Mouse (Mus musculus): ENCODE results near the gene Olfr481.

Gene Olfr481

GRCm38 (mm10) chr7:108079555-108079954 lies at the start of gene Olfr481:
Gene Olfr481 (plus strand): TSS chr7:108079855.
- DNase-seq (ENCODE audit: low spot score): no peak

DNA sequence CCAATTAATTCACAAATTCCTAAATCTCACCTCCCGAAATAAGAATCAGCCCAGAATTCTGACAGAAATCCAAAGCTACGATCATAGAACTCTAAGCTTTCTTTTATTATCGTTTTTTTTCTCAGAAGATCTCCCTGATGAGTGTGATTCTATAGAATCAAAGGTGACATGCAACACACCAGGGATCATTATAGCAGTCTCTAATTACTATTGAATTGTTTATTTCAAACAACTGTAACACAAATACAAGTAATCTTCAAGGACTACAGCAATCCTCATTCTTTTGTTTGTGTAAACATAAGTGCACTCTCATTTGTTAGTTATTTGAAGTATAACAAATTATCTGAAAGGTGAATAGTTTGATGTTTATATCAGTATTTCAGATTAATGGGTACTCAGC lies 45.8 kb upstream of the Olfr481 start, which contains the start of gene Olfr478:
Gene Olfr478, minus strand, starts transcription at position 101 of the 400 bp plus-strand sequence.
- DNase-seq (ENCODE audit: low spot score): no peak

DNA sequence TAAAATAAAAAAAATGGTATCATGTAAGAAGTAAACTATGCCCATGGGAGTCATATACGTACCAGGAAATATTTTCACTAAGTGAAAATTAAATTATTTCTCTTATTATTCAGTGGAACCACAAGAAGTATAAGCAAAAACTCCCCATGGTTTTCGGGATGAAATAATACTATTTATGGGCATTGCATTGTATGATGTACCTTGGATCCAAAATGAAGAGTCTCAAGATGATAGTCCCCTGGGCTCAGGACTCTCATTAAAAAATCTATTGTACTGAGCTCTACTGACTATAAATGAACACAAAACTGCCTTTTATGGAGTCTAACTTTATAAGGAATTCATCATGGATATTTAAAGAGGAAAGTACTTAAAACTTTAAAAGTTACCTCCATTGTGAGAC lies 29.3 kb upstream of the Olfr481 start, which contains the start of gene Olfr479:
Gene Olfr479, plus strand, starts transcription at position 301 of the 400 bp plus-strand sequence.
- no peak for DNase-seq (ENCODE audit: low spot score)

GRCm38 (mm10) chr7:108067246-108067645 lies 12.4 kb upstream of the Olfr481 start, which contains the start of gene Olfr480:
Gene Olfr480 (minus strand): TSS chr7:108067346.
- DNase-seq (ENCODE audit: low spot score): no peak

DNA sequence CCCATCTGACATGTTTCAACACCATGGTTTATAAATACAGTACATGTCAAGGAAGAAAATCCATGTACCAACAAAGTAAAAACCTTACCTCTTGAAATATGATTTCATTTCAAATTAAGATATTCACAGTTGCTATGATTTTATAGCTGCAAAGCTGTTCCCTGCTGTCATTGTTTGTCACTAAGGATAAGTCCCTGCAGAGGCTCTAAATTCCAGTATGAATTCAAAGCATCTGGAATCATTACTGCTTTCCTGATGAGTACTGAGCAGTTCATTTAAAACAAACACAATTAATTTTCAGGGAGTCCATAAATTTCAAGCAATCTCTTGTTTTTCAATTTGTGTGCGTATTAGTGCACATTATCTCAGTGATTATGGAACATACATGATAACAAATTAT lies 17.8 kb downstream of the Olfr481 start, which contains the start of gene Olfr482:
Gene Olfr482, minus strand, starts transcription at position 101 of the 400 bp plus-strand sequence.
- DNase-seq (ENCODE audit: low spot score): no peak

DNA sequence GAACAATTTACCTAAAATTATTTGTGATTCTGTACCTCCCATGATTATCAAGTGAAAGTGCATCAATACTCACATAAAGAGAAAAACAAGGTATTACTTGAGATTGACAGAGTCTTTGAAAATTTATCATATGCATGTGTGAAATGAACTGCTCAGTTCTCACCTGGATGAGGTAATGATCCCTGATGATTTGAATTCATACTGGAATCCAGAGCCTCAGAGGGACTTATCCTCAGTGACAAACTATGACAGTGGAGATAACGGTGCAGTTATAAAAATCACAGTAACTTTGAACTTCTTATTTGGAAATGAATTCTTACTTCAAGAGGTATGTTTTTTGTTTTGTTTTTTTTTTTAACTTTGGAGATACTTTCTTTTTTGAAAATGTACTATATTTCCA lies 20.9 kb downstream of the Olfr481 start, which contains the start of gene Olfr483:
Gene Olfr483, plus strand, starts transcription at position 301 of the 400 bp plus-strand sequence.
- no peak for DNase-seq (ENCODE audit: low spot score)

- no peak for DNase-seq (ENCODE audit: low spot score)
These were observed 41.0 kb downstream of the Olfr481 start for GRCm38 (mm10) chr7:108120681-108121080.

GRCm38 (mm10) chr7:108121416-108121815 lies 41.8 kb downstream of the Olfr481 start:
- DNase-seq (ENCODE audit: low spot score): no peak

DNA sequence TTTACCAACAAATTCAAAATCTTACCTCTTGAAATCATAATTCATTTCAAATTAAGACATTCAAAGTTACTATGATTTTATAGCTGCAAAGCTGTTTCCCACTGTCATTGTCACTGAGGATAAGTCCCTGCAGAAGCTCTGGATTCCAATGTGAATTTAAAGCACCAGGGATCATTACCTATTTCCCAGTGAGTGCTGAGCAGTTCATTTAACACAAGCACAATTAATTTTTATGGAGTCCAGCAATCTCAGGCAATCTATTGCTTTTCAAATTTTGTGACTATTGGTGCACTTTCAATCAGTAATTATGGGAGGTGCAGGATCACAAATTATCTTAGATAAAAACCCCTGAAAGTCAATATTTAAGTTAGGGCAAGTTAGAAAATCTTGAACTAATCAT lies 47.7 kb downstream of the Olfr481 start, which contains the start of gene Olfr484:
Gene Olfr484, minus strand, starts transcription at position 101 of the 400 bp plus-strand sequence.
- no peak for DNase-seq (ENCODE audit: low spot score)

Data from embryo, embryonic 10 days (tissue).